Mouse (Mus musculus): ENCODE results near the gene Slc10a1.

Gene Slc10a1

DNA sequence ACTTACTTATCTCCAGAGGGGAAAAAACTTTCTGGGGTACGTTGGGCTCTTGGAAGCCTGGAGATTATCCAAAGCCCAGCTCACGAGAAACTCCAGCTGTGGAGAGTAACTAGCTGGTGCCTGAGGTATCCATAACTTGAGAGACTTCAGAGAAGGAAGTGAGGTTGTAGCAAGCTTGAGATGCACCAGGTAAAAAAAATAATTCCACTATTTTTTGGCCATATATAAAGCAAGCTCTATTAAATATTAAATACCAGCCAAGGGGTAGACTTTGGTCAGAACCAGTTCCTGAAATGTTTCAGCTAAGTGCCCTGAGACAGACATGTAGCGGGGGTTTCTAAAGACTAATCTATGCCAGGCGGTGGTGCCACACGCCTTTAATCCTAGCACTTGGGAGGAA lies at the start of gene Slc10a1:
Slc10a1 (minus strand) TSS at position 101 of the 400 bp plus-strand sequence.
- DNase-seq (ENCODE audit: low spot score in 2 of 2), result no peak

DNA sequence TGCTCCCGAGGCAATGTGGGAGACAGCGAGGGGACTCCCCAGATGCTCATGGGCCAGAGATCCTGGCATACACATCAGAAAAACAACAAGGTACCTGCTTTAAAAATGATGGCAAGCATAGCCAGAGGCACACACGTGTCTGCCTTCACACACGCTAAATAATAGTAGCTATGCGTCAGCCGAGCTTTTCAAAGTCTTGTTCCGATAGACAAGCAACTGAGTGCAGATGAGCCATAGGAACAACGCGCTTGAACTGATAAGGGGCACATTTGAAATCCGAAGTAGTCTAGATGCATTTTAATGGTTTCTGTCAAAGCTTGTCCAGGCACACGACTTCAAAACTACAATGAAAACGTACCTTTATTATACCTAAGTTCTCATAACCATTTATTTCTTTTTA lies 49.1 kb upstream of the Slc10a1 start:
- no peak for DNase-seq (ENCODE audit: low spot score in 2 of 2)

DNA sequence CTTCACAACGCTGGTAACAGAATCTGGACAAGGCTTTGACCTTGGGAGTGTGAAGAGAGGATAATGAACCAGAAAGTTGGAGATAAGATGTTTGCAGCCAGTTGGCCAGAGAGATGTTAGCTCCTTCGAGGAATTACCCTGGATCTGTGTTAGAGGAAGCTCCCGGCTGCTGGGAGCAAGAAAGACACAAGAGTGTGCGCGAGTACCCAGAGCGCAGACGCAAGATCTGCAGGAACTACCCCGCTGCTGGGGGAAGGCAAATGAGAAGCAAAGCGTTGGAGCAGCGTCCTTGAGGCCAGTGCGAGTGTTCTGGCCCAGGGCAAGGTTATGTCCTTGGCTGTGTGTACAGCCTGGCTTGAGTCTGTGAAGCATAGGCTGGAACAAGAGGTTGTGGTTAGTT lies 45.0 kb upstream of the Slc10a1 start:
- no peak for DNase-seq (ENCODE audit: low spot score in 2 of 2)

DNA sequence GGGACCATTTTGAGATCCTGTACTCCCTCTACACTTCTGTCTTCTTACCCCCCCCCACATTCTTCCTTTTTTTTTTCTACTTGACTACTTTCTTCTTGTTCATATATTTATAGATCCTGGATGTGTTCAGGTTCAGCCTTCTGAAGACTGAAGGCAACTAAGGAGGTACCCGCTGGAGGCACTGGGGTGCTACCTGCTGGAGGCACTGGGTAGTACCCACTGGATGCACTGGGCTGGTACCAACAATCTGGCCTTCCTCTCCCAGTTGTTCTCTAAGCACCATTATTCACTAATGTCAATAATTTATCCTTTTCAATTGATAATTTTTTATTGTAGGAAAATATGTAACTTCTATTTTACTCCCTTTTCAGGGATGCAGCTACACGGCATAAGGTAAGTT lies 43.5 kb upstream of the Slc10a1 start:
- no peak for DNase-seq (ENCODE audit: low spot score in 2 of 2)

DNA sequence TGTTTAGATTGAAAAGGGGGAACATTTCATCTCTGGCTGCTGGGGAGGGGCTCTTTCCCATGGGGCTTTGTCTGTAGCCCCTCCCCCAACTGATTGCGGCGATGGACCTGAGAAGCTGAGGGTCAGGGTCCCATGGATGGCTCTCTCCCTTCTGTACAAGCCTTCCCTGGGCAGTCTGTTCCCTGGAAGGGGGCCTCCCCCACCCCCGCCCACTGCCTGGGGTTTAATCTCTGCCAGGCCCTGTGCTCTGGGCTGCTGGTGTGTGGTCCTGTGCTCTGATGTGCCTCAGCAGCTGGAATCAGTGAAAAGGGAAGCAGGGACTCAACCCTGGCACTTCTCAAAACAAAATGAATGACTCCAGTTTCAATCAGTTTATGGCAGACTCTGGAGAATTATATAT lies 41.3 kb upstream of the Slc10a1 start:
- DNase-seq (ENCODE audit: low spot score in 2 of 2), result no peak

DNA sequence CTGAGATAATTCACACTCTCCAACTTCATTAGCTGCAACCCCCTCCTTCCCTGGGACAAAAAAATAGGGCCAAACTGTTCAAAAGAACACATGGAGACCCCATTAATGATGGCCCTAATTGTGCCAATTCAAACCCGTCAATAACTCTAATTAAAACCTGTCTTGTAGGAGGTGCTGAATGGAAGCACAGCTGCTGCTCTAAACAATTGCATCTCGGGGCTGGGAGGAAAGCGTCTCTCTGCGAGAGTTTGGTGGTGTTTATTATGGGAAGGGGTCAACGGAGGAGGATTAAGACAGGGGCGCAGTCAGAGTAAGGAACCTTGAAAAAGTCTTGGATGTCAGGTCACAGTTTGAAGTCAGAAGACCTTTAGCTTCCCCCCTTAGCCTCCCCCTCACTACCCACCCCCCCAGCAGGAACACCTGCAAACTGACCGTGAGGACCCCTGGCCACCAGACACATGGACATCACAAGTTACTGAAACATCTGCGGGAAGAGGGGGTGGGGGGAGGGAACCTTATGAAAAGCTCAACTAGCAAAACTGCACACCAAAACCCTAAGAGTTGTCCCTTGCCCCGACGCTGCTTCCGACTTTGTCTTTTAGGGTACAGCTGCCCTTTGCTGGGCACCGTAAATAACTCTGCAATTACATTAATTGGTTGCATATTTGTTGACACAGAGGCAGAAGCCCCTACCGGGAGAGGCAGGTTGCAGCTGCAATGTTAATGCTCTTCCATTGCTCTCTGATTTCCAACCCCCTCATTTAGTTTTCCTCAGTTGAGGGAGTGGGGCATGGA lies 34.5 kb upstream of the Slc10a1 start:
- DNase-seq (ENCODE audit: low spot score in 2 of 2), result no peak

DNA sequence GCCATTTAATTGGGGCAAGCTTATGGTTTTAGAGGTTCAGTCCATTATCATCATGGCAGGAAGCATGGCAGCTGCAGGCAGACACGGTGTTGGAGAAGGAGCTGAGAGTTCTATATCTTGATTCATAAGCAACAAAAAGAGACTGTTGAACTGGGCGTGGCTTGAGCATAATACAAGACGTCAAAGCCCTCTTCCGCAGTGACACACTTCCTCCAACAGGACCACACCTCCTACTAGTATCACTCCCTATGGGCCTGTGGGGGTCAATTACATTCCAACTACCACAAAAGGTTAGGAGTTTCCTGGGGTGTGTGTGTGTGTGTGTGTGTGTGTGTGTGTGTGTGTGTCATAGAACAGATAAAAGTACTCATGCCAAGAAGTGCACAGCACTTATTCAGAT lies 32.4 kb upstream of the Slc10a1 start:
- no peak for DNase-seq (ENCODE audit: low spot score in 2 of 2)

DNA sequence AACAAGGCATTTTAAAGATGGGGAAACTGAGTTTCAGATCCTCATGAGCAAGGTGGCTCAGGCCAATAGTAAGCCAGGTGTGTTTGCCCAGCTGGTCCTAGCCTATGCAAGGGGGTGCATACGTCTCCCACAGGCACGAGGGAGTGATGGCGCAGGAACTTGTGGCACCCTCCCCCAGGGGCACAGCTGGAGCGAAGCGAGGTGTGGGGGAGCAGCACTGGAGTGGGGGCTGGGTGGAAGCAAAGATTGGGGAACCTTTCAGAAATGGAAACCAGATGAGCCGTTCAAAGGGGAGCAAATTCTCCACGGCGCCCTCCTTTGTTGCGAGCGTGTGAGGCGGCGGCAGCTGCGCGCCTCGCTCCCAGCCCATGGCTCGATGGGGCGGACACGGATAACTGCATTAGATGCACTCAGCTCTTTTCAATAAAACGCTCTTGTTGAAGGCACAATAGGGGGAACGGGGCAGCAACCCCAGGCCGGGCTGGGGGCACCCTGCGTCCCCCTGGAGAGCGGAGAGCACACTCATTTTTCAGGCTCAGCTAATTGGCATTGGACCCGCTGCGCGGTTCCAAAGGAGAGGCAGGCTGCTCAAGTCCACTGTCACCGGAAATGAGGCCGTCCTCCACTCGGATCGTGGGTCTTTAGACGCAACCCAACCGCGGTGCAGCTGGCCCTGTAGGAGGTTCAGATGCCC lies 30.2 kb upstream of the Slc10a1 start:
- DNase-seq (ENCODE audit: low spot score in 2 of 2), result peak in 1 of 2 experiments; percentile 27

DNA sequence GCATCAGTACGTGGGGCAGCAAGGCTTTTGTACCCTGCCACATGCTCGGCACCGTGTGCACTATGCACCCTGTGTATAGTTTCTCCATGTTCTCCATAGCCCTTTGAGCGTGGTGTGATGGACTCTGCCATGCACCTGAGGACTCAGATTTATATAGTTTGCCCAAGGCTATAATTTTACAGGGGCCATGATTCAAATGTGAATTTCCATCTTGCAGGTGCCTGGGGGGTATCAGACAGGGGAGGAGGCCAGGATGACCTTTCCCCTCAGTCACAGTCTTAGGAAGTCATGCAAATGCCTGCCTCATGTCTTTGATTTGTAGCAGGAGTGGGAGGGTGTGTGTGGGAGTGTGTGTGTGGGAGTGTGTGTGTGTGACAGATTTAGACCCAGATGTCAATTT lies 29.1 kb upstream of the Slc10a1 start:
- DNase-seq (ENCODE audit: low spot score in 2 of 2), result no peak

DNA sequence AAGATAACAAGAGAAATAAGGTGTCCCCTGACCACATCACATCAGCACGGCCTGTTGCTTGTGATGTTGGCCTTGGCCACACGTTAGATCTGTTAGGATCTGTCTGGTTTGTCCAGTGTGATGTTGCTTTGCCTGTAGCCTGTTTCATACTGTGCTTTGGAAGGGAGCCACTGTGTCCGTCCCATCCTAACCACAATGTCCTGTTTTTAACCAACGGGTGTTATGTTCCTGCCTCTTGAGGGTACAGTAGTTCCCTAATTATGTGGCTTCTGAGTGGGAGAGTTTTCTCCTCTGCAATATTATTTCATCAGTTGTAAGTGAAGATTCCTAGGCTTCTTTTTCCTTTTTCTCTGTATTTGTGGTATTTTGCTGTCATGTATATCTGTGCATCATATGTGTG lies 26.8 kb upstream of the Slc10a1 start:
- DNase-seq (ENCODE audit: low spot score in 2 of 2), result no peak

DNA sequence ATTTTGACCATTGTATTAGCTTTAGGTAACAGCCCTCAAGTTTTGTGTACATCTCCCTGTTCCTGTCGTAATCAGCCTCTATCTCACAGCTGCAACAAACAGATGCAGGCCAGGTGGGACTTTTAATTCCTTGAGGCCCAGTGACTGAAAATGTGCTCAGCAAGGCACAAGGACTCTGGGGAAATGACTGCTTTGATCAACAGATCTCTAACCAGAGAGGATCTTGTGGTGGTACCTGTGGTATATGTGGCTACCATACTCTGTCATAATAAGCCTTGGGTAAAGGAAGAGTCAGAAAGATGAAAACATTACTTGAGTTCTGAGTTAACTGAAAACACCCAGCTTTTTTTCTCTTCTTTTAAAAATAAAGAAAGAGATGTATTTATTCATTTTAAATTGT lies 25.3 kb upstream of the Slc10a1 start:
- DNase-seq (ENCODE audit: low spot score in 2 of 2), result no peak

DNA sequence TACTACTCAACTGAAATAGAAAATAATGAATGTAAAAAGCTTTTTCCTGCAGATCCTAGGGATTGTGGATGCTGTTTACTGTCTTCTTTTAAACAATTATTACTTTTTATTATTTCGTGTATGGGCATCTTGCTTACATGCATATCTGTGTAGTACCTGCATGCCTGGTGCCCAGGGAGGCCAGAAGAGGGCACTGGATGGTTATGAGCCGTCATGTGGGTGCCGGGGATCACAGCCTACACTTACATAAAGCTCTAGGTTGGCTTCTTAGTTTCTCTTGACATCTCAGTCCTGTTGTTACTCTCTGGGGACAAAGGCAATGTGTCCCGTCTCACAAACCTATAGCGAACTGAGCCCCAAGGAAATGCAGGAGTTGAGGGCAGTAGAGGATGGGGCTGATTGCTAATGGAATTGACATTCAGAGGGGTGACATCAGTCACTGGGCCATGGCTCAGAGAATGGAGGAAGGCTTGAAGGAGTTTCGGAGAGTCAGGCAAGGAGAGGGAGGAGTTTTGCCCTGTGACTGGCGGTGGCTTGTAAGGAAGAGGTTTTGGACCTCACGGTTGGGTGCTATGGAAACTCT lies 24.1 kb upstream of the Slc10a1 start:
- no peak for DNase-seq (ENCODE audit: low spot score in 2 of 2)

DNA sequence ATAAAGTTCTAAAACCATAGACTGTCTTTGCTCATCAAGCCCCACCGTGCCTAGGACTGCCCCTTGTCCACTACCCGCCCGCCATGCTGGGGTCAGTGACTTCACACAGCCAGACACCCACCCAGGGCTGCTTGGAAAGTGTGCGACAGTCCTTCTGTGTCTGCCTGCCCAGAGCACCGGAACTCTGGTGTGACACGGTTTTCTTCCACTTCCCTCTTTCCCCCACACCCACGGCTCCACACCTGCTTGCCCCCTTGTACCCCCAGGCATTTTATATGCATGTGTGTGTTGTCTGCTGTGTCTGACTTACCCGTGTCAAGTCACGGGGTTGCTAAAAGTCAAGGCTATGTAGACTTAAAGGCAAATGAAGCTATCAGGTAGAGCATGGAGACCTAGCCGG lies 23.3 kb upstream of the Slc10a1 start:
- no peak for DNase-seq (ENCODE audit: low spot score in 2 of 2)

DNA sequence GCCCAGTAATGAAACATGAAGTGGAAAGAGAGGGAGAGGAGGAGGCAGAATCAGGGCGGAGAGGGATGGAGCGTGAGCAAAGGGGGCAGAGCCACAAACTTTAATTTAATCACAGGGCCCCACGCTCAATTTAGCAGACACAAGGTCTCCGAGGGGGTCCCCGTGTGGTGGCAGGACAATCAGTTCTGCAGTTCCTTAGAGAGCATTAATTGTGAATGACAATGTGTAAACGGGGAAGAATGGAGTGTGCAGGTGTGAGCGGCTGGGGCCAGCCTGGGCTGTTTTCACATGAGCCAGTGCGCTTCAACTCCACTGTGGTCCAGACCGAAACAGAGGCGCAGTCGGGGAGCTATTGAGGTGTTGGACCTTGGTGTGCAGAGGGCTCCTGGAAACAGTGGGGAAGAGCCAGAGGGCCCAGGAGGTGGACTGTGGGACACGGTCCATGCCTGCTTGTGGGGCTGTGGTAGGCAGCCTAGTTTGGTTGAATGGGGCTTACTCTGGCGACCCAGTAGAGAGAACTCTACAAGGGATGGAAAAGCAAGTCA lies 22.5 kb upstream of the Slc10a1 start:
- DNase-seq (ENCODE audit: low spot score in 2 of 2), result no peak

DNA sequence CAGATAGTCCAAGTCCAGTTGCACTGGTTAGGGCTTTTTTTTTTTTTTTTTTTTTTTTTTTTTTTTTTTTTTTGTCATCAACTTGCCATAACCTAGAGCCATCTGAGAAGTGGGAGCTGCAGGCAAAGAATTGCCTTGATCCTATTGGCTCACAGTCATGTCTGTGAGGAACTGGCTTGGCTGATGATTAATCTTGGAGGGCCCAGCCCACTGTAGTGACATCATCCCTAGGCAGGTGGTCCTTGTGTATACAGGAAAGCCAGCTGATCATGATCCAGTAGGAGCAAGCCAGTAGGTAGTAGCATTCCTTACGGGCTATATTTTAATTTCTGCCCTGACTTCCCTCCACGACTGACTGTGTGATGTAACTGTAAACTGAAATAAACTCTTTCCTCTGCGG lies 19.8 kb upstream of the Slc10a1 start:
- no peak for DNase-seq (ENCODE audit: low spot score in 2 of 2)

DNA sequence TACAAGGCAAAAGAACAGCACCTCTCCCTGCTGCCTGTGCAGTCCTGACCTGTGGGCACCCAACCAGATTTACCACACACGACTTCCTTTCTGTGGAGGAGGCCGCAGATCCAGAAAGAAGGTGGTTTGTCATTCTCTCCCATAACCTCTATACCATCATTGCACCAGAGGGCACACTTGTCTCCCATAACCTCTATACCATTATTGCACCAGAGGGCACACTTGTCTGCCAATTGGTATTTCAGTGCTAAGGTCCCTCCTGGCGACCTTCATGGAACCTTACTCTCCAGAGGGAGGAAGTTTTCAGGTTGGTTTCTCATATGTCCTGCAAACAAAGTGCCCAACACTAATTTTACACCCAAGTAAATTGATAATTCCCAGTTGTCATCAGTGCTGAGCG lies 18.1 kb upstream of the Slc10a1 start:
- no peak for DNase-seq (ENCODE audit: low spot score in 2 of 2)

DNA sequence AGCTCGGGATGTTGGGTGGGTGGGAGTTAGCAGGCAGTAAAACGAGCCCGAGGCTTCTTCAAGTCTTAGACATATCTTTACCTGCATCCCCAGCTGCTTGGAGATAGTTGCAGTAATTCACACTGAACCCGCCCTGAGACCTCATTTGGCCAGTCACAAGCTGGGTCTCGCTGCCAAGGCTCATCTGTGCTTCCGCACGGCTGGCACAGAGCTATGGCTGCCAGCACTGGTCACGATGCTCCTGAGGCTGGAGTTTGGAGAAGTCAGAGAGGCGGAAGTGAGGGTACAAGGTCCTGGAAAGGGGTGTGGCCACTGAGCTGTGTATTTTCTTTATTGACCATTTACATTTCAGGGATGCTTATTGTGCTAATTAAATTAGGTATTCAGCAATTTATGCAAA lies 15.2 kb upstream of the Slc10a1 start:
- no peak for DNase-seq (ENCODE audit: low spot score in 2 of 2)

DNA sequence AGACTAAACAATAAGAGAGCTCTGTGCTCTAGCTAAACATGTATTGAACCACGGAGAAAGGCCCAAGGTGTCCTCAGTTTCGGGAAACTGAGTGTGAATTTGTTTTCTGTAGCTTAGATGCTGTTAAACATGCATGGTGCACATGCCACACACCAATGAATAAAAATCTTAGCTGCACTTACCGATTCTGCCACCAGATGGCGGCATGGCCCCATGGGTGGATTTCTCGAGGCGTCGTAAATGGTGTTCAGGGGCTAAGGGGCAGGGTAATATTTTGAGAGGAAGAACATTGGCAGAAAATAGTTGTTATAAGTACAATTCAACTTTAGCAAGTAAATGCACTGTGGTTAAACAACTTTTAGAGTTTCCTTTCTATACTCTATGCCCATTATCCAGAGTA lies 13.8 kb upstream of the Slc10a1 start:
- peak; percentile 72 to 83 for DNase-seq (ENCODE audit: low spot score in 2 of 2)

DNA sequence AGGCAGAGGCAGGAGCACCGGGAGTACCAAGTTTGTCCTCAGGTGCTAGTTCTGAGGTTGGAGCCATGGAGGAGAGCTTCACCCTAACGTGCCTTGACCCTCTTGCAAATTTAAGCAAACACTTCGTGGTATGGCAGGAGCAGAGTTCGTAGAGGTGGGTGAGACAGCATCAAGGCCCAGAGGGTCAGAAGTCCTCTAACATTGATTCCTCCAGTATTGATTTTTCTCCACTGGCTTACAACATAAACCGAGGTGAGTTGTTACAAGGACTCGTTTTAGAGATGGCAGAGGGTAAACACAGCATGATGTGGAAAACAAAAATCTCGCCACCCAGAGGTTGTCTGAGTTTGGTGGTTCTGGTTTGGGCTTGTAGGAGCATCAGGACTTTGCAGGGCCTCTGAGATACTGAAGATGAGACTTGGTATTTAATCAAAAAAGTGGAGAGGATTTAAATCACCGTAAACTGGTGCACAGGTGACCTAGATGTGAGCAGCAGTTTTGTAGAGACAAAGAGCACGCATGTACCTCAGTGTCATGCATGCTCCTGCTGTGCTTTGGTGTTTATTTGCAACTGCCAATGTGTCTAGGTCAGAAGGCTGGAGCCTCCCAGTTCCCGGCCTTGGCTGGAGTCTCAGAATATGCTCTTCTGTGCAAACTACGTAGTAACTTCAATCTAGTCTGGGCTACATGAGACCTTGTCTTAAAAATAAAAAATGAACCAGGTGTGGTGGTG lies 7.6 kb upstream of the Slc10a1 start:
- DNase-seq (ENCODE audit: low spot score in 2 of 2), result no peak

DNA sequence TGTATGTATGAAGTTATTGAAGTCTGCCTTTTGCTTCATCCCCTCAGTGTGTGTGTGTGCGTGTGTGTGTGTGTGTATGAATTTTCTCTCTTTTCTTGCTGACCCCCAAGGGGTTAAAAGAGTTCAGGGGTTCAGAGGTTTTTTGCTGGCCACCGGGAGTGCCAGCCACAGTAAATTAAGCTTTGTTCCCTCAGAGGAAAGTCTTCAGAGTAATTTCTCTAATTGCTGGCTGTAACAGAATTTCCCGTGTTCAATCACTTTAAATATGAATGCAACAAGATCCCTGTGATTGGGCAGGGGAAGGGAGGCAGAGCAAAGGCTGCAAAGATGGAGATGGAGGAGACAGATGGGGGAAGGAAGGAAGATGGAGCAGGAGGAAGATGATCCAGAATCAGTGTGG lies 3.3 kb upstream of the Slc10a1 start:
- DNase-seq (ENCODE audit: low spot score in 2 of 2), result no peak

DNA sequence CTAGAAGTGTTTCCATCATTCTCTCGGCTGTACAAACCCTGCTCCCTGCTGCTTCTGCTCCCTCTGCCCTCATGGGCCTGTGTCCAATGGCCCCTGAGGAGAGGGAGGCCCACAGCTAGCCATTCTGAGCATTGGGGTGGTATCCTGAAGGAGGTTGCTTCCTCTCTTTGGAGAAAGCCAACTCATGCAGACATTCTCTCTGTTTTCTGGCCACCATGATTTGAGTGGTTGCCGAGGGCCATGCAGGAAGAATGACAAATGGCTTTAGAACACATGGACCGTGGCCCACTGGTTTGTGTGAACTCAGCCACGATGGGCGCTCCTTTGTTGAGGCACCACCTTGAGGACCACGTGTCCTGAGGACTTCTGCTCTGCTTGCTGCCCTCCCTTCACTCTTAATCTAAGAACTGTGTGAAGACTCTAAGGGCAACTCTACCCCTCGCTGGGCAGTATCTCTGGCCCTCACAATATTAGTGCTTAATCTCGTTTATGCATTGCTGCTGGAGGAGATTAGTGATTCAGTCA lies 1.7 kb upstream of the Slc10a1 start:
- no peak for DNase-seq (ENCODE audit: low spot score in 2 of 2)

DNA sequence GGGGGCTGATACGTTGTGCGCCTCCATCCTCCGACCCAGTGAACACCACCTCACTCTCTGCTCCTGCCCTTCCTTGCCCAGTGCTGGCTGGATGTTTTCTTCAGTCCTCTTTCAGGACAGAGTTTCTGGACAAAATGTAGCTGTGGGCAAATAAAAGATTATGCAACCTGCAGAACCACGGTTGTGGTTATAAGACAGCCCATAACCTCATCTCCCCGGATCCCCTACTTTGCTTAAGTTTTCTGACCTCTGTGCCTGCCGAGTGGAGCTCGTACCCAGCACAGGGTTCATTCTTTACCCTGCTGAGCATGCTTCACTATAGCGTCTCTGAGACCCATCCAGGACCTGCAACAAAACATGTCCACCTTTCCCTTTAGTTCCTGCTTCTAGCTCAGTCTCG lies 587 bp downstream of the Slc10a1 start:
- DNase-seq (ENCODE audit: low spot score in 2 of 2), result no peak
